Mouse (Mus musculus): ENCODE measurements around the gene Bub1. TPM values are rescaled to one million over a fixed set of nuclear protein-coding genes. Genes with fewer than 3 reads are reported as not detected.

Gene Bub1
- polyA plus RNA-seq (2016; fragmentation: Nextera tagmentation; extraction: Ambion mirVana), result 100 and 109 TPM in 2 replicates

DNA sequence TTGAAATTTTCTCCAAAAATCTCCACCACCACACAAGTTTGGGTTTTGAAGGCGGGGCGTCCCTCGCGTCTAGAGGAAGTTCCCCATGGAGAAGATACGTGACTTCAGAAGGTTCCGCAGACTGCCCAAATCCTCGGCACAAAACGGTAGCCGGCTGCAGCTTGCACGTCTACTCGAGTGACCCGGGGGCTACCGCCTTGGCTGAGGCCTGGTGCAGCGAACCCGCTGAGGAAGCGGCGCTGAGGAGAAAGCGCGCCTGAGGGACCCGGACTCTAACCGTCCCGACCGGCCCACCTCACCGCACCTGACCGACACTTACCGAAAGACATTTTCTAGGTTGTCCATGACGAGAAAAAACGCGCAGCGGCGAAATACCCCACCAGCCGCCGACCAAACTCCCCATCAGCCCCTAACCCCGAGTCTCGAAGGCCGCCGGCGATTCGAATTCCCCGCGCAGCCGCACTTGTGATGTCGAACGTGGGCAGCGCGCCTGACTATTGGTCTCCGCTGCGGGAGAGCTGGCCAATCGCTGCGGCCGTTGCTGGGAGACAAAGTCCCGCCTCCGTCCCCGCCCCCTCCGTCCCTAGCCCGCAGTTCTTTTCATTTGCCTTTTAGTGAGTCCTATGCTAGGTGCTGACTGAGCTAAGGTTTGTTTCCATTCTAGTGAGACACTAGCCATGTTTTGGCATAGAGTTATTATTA, at the start of gene Bub1:
Bub1 (minus strand) TSS at position 465 of the 702 bp plus-strand sequence.
- Histone ChIP-seq H3K4me1 (peaks cover 20% of the 10 kb centered on the region), H3K27me3 (ENCODE audit: low read depth, poor library complexity, severe bottlenecking) (no peaks in the 10 kb centered on the region), H3K36me3 (peaks cover 31% of the 10 kb centered on the region), H3K4me3 (peak within 1 kb of the TSS; percentile 86), H3K27ac (replicated peaks) (peak within 1 kb of the TSS; percentile 87), H3K9me3 (replicated peaks) (no peaks in the 10 kb centered on the region)
- DNase-seq (ENCODE audit: low spot score), result peak; percentile 96
- under 1% methylated on average over 56 of the region's 56 CpGs for WGBS

DNA sequence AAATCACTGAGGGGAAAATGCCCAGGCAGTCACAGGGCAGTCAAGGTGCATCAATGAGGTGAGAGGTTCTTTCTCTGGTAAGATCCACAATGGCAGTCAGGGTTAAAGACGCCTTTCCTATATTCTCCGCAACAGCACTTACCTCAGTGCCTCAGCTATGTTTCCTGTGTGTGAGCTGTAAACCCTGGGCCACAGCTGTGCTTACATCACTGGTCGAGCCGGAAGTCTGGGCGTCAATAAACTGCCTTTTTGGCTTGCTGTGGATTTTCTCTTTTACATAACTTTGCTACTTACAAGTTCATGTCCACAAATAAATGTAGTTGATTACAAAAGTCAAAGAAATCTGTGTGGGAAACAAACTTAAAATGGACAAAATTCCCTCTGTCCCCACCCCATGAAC, 49.4 kb upstream of the Bub1 start:
- Histone ChIP-seq H3K27ac (replicated peaks) (no peak overlapping the region), H3K4me3 (no peak overlapping the region), H3K4me1 (no peaks in the 10 kb centered on the region), H3K9me3 (replicated peaks) (no peaks in the 10 kb centered on the region), H3K27me3 (ENCODE audit: low read depth, poor library complexity, severe bottlenecking) (no peaks in the 10 kb centered on the region), H3K36me3 (no peaks in the 10 kb centered on the region)
- DNase-seq (ENCODE audit: low spot score), result no peak
- WGBS, result 87% methylated on average over 5 of the region's 5 CpGs

DNA sequence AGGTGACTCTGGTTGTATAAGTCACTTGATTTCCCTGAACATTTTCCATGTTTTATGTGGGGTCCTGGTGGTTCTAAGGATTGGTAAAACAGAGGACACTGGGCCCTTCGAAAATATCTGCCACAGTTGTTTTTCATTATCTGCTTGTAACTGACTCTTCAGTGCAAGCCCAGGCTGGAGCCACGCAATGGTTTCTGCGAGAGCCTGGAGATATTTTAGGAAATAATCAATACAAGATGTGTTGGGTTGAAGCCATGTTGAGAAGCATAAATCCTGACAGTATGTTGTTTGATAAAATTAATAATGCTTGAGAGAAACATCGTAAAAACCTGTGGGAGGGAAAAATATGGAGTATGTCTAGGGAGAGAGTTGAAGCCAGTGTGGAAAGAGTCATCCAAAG, 32.7 kb upstream of the Bub1 start:
- Histone ChIP-seq H3K9me3 (replicated peaks) (no peaks in the 10 kb centered on the region), H3K4me3 (no peak overlapping the region), H3K36me3 (no peaks in the 10 kb centered on the region), H3K27ac (replicated peaks) (no peak overlapping the region), H3K27me3 (ENCODE audit: low read depth, poor library complexity, severe bottlenecking) (no peaks in the 10 kb centered on the region), H3K4me1 (no peaks in the 10 kb centered on the region)
- no peak for DNase-seq (ENCODE audit: low spot score)
- WGBS, result 75% methylated on average over 4 of the region's 4 CpGs

DNA sequence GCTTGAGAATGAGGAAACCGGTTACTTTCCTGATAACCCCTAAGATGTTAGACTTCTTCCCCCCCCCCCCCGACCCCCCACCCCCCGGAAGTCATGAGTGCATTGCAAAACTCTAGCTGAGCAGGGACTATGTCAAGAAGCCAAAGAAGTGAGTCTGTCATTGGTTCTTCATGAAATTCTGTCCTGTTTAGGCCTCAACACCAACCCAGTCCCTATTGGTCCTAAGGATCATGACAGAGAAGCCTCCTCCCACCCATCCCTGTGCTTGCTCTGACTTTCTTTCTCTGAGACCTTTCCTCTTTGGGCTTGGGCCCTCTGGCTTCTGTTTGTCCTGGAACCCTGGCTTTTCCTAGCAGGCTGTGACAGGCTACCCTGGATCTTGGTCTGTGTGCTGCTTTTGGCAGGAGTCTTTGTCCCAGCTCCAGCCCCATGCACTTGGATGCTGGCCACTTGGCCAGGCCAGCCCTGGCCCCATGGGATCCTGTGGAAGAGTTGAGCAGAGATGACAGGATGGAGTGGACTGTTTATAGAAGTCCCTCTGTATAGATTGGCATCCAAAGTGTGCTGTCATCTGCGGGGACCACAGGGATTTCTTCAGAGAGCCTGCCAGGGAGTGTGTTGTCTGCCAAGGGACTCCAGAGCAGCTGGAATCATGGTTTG, 22.8 kb upstream of the Bub1 start:
- Histone ChIP-seq H3K27me3 (ENCODE audit: low read depth, poor library complexity, severe bottlenecking) (no peaks in the 10 kb centered on the region), H3K9me3 (replicated peaks) (no peaks in the 10 kb centered on the region), H3K4me1 (no peaks in the 10 kb centered on the region), H3K36me3 (no peaks in the 10 kb centered on the region), H3K27ac (replicated peaks) (no peak overlapping the region), H3K4me3 (no peak overlapping the region)
- WGBS, result 61% methylated on average over 4 of the region's 4 CpGs
- DNase-seq (ENCODE audit: low spot score), result no peak

DNA sequence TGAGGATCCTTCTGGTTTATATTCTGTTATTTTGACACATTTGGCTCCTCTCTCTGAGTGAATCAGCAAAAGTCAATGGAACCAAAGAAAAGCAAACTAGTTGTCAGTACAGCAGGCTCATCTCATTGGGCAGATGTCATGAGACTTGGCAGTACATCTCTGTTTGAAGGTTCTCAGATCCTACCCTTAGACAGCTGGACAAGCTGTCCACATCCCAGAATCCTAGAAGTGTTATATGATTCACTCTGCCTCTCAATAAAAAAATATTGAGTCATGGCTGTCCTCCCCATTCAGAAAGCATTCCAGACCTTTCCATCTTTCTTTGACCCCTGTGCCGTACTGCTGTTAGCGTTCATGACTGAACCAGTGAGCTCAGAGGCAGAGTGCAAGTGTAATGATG, 18.7 kb upstream of the Bub1 start:
- no peak for DNase-seq (ENCODE audit: low spot score)
- Histone ChIP-seq H3K36me3 (no peaks in the 10 kb centered on the region), H3K27me3 (ENCODE audit: low read depth, poor library complexity, severe bottlenecking) (no peaks in the 10 kb centered on the region), H3K4me3 (no peak overlapping the region), H3K4me1 (no peaks in the 10 kb centered on the region), H3K9me3 (replicated peaks) (no peaks in the 10 kb centered on the region), H3K27ac (replicated peaks) (no peak overlapping the region)
- 81% methylated on average over 2 of the region's 2 CpGs for WGBS

DNA sequence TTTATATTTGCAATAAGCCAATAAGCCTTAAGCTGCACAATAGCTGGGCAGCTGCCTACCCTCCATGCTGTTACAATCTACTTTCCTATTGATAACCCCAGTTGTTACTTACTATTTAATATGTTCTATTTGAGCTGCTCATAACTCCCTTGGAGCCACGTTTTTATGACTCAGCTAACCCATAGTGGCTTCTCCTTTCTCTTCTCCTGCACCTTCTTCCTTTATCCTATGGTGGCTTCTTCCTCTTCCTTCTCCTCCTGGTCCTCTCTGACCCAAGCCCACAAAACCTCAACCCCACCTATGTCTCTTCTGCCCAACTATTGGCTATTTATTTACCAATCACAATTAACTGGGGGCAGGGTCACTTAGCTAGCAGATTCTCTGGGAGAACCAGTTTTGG, 14.9 kb upstream of the Bub1 start:
- Histone ChIP-seq H3K9me3 (replicated peaks) (no peaks in the 10 kb centered on the region), H3K4me1 (no peaks in the 10 kb centered on the region)
- WGBS, result 42% methylated on average over 1 of the region's 1 CpGs

DNA sequence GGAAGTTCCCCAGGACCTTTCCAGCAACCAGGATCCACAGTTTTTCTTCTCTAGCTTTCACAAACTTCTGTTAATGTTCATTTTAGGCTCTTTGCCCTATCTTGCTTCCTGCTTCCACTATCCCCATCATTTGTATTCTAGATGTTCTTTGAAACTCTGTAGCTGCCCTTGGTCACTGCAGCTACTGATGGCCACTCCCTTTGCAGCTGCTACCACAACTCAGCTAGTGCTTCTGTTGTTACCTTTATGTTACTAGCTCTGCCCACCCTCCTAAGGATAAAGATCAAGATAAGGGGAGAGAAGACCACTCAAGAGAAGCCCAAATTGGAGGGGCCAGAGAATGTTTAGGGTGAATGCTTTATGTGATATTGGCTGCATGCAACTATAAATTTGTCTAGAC, 14.3 kb upstream of the Bub1 start:
- no peak for DNase-seq (ENCODE audit: low spot score)
- Histone ChIP-seq H3K9me3 (replicated peaks) (no peaks in the 10 kb centered on the region), H3K4me1 (no peaks in the 10 kb centered on the region), H3K27me3 (ENCODE audit: low read depth, poor library complexity, severe bottlenecking) (peaks cover 15% of the 10 kb centered on the region; the same call in 1 of the 2 replicates), H3K36me3 (no peaks in the 10 kb centered on the region), H3K4me3 (no peak overlapping the region), H3K27ac (replicated peaks) (no peak overlapping the region)

More for the DNA sequence above, 14.9 kb upstream of the Bub1 start:
- H3K36me3 ChIP-seq, result no peaks in the 10 kb centered on the region
- H3K4me3 ChIP-seq, result no peak overlapping the region
- no peak overlapping the region for H3K27ac ChIP-seq (replicated peaks)
- no peak for DNase-seq (ENCODE audit: low spot score)
- H3K27me3 ChIP-seq (ENCODE audit: low read depth, poor library complexity, severe bottlenecking), result 0 out of 2 replicates have a peak, but pooled peaks cover 11% of the 10 kb centered on the region

DNA sequence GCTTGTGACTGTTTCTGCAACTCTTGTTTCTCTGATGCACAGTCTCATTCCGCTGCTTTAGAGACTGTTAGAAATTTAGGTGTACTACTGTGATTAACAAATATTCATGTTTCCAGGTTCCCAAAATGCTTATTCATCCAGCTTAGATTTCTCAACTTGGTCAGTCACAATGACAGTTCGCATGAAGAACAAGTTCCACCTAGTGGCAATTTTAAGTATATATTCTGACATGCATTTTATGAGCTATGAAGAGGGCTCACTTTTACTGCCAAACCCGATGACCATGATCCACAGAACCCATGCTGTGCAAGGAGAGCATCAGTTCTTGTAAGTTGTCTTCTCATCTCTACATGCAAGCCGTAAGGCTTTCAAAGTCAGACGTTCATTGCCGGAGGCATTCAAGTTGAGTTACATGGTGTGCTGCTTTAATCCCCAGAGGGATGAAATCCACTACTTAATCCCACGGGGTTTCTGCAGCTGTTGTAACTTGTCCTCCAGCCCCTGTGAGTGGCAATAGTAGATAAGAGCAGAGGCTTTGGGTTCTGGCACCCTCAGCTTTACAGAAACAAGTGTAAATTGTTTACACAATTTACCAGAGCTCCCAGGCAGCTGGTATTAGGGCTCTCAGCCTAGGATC, 13.8 kb upstream of the Bub1 start:
- DNase-seq (ENCODE audit: low spot score), result no peak
- no peaks in the 10 kb centered on the region for H3K4me1 ChIP-seq
- H3K27ac ChIP-seq (replicated peaks), result no peak overlapping the region
- WGBS, result 58% methylated on average over 7 of the region's 7 CpGs
- H3K36me3 ChIP-seq, result no peaks in the 10 kb centered on the region
- no peaks in the 10 kb centered on the region for H3K9me3 ChIP-seq (replicated peaks)
- H3K27me3 ChIP-seq (ENCODE audit: low read depth, poor library complexity, severe bottlenecking), result peaks cover 20% of the 10 kb centered on the region
- H3K4me3 ChIP-seq, result no peak overlapping the region

DNA sequence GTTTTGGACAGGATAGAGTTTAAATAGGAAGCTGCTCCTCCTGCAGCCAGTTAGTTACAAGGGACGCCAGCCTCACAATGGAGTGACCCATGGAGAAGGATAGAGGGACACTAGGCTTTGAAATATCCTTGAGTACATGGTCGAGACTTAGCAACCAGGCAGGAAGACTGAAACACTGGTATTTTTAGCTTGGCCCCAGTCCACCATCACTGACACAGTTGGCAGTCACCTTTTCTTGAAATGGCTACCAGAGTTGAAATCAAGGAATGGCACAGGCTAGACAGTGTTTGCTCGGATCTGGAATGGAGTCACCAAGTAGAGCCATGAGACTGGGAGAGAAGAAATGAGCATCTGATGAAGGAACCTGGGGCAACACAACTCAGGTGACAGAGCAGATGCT, 10.8 kb upstream of the Bub1 start:
- no peaks in the 10 kb centered on the region for H3K36me3 ChIP-seq
- H3K27ac ChIP-seq (replicated peaks), result no peak overlapping the region
- H3K4me3 ChIP-seq, result no peak overlapping the region
- no peaks in the 10 kb centered on the region for H3K9me3 ChIP-seq (replicated peaks)
- WGBS, result 80% methylated on average over 3 of the region's 3 CpGs
- peaks cover 51% of the 10 kb centered on the region for H3K27me3 ChIP-seq (ENCODE audit: low read depth, poor library complexity, severe bottlenecking)
- H3K4me1 ChIP-seq, result peaks cover 11% of the 10 kb centered on the region
- DNase-seq (ENCODE audit: low spot score), result no peak

DNA sequence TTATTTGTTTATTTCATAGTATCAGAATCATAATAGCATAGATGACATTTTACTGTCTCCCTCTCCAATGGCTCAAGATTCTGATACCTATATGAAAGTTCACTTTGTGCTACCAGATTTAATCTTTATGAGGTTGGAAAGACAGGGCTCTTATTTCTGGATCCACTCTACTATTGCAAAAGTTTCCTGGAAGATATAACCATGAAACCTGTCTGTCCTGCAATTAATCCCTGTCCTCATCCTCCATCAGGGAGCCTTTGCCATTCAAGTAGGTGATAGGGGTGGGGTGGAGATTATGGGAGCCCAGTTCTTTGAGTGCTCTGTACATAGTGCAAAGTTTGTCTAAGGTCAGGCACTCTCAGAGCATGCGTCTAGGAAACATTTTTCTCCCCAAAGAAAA, 9.7 kb upstream of the Bub1 start:
- peaks cover 11% of the 10 kb centered on the region for H3K4me1 ChIP-seq
- H3K27me3 ChIP-seq (ENCODE audit: low read depth, poor library complexity, severe bottlenecking), result peaks cover 57% of the 10 kb centered on the region
- H3K9me3 ChIP-seq (replicated peaks), result no peaks in the 10 kb centered on the region
- H3K36me3 ChIP-seq, result no peaks in the 10 kb centered on the region
- H3K27ac ChIP-seq (replicated peaks), result no peak overlapping the region
- no peak for DNase-seq (ENCODE audit: low spot score)
- WGBS, result 98% methylated on average over 1 of the region's 1 CpGs
- no peak overlapping the region for H3K4me3 ChIP-seq

DNA sequence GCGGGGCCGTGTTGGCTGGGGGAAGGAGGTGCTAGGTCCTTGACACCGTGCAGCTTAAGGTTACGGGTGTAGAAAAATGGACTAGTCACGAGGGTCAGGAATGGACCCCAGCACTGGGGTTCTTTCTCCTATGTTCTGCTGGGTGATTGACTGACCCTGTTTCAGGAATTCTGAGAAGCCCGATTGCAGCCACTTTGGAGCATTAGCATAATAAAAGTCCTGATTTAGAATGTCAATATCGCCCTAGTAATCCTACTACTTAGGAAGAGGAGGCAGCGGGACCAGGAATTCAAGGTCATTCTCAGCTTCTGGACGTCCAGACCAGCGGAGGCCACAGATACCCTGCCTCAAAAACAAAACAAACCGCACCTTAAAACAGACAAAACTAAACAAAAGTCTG, 7.8 kb upstream of the Bub1 start:
- 11% methylated on average over 11 of the region's 11 CpGs for WGBS

DNA sequence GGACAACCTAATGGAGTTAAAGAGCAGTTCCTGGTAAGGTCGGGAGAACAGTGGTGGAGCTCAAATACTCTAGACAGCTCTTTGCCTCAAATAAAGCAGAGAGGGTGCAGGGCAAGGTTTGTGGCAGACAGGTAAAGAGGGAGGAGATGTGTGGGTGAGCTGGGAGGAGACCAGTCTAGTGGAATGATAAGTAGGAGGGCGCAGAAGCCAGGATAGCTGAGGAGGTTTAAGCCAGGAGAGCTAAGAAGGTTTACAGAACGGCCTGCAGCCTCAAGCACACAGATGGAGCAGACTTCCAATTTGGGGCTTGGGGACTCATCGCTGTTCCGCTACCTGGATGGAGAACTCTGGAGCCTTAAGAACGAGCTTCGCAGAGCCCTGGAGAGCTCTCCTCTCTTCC, 6.9 kb upstream of the Bub1 start, which contains the start of gene Acoxl:
Acoxl (plus strand) TSS at position 301 of the 400 bp plus-strand sequence.
- no peaks in the 10 kb centered on the region for H3K9me3 ChIP-seq (replicated peaks)
- 70% methylated on average over 7 of the region's 7 CpGs for WGBS
- DNase-seq (ENCODE audit: low spot score), result no peak

More for the DNA sequence above, 7.8 kb upstream of the Bub1 start:
- Histone ChIP-seq H3K4me1 (peaks cover 11% of the 10 kb centered on the region), H3K36me3 (no peaks in the 10 kb centered on the region), H3K27ac (replicated peaks) (no peak overlapping the region), H3K27me3 (ENCODE audit: low read depth, poor library complexity, severe bottlenecking) (peaks cover 57% of the 10 kb centered on the region), H3K9me3 (replicated peaks) (no peaks in the 10 kb centered on the region), H3K4me3 (0 out of 2 replicates have a peak overlapping the region, but pooled peaks have one; percentile 7)
- no peak for DNase-seq (ENCODE audit: low spot score)

DNA sequence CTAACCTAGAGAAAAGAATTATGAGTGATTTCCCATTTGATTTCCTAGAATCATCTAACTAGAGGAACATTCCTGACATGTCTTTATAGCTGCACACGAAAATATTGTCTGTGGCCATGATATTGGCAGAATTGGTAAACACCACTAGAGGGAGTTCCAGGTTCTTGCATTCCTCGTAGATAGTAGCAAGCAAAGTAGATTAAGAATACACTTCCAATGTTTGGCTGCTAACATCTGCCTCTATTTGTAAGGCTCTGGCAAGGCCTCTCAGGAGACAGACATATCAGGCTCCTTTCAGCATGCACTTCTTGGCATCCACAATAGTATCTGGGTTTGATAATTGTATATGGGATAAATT, 1.1 kb upstream of the Bub1 start:
- Histone ChIP-seq H3K36me3 (peaks cover 18% of the 10 kb centered on the region), H3K4me1 (peaks cover 20% of the 10 kb centered on the region), H3K27ac (replicated peaks) (no peak overlapping the region), H3K4me3 (no peak overlapping the region), H3K27me3 (ENCODE audit: low read depth, poor library complexity, severe bottlenecking) (peaks cover 10% of the 10 kb centered on the region), H3K9me3 (replicated peaks) (no peaks in the 10 kb centered on the region)
- DNase-seq (ENCODE audit: low spot score), result no peak
- 20% methylated on average over 2 of the region's 2 CpGs for WGBS

More for the DNA sequence above, 6.9 kb upstream of the Bub1 start, which contains the start of gene Acoxl:
- Histone ChIP-seq H3K27me3 (ENCODE audit: low read depth, poor library complexity, severe bottlenecking) (peaks cover 57% of the 10 kb centered on the region), H3K27ac (replicated peaks) (no peak within 1 kb of the TSS), H3K4me3 (0 out of 2 replicates have a peak within 1 kb of the TSS, but pooled peaks have one; percentile 7), H3K36me3 (no peaks in the 10 kb centered on the region), H3K4me1 (peaks cover 11% of the 10 kb centered on the region)
